Mouse (Mus musculus) MEL (cell line): ENCODE measurements around the gene Ctnnd2. TPM values are rescaled to one million over a fixed set of nuclear protein-coding genes. Genes with fewer than 3 reads are reported as not detected.

Experiments used
- DNase-seq: peaks from one replicate; pipeline ENCODE4 v3.0.0; 2011; ENCODE audit warnings: low read depth, low spot score
- H3K27ac ChIP-seq: 2 replicates; pipeline ENCODE4 v1.5.1; 2012; ENCODE audit warnings: low read depth, mild to moderate bottlenecking, control low read depth, low read length, moderate library complexity; ENCODE audit not compliant: control insufficient read depth
- H3K27me3 ChIP-seq, 2 experiments: fragments of 150-350 bp in 1 of 2; sonication (generic) in 1 of 2; 2 replicates each; pipeline ENCODE4 v1.6.1; 2012; ENCODE audit warnings: low read length in 2 of 2, mild to moderate bottlenecking in 2 of 2, improper control_type of control experiment in 1 of 2, moderate library complexity in 1 of 2; ENCODE audit not compliant: insufficient read depth in 2 of 2, control insufficient read depth in 1 of 2
- H3K36me3 ChIP-seq, 2 experiments: 2 replicates each; pipeline ENCODE4 v1.6.1; 2012 to 2014; ENCODE audit warnings: low read length in 2 of 2, improper control_type of control experiment in 1 of 2, inconsistent platforms in 1 of 2, mild to moderate bottlenecking in 1 of 2; ENCODE audit not compliant: insufficient read depth in 2 of 2, control insufficient read depth in 1 of 2
- H3K4me1 ChIP-seq, 2 experiments: fragments of 150-350 bp in 1 of 2; sonication (generic) in 1 of 2; 2 replicates each; pipeline ENCODE4 v1.6.1; 2012; ENCODE audit warnings: low read length in 2 of 2, improper control_type of control experiment in 1 of 2, mild to moderate bottlenecking in 1 of 2; ENCODE audit not compliant: insufficient read depth in 2 of 2, control insufficient read depth in 1 of 2
- H3K4me3 ChIP-seq, 2 experiments: fragments of 150-350 bp in 1 of 2; sonication (generic) in 1 of 2; 2 replicates each; pipeline ENCODE4 v1.5.1; 2012; ENCODE audit warnings: low read depth in 2 of 2, low read length in 2 of 2, mild to moderate bottlenecking in 2 of 2, moderate library complexity in 2 of 2, control low read depth in 1 of 2, improper control_type of control experiment in 1 of 2; ENCODE audit not compliant: control insufficient read depth in 1 of 2, insufficient read depth in 1 of 2
- H3K79me2 ChIP-seq: 2 replicates; pipeline ENCODE4 v1.6.1; 2012; ENCODE audit warnings: mild to moderate bottlenecking, low read length, moderate library complexity; ENCODE audit not compliant: control insufficient read depth, poor library complexity, insufficient read depth
- H3K9ac ChIP-seq: 2 replicates; pipeline ENCODE4 v1.6.1; 2012; ENCODE audit warnings: low read depth, mild to moderate bottlenecking, control low read depth, low read length, moderate library complexity; ENCODE audit not compliant: control insufficient read depth, poor library complexity, severe bottlenecking
- H3K9me3 ChIP-seq: fragments of 150-350 bp; sonication (generic); replicated peaks from 2 replicates; pipeline ENCODE4 v1.6.1; 2012; ENCODE audit warnings: mild to moderate bottlenecking, low read length, improper control_type of control experiment, moderate library complexity; ENCODE audit not compliant: insufficient read depth
- BHLHE40 ChIP-seq: IDR thresholded peaks from 2 replicates; pipeline ENCODE4 v1.6.1; 2012; ENCODE audit warnings: low read depth, mild to moderate bottlenecking, inconsistent platforms, low read length, improper control_type of control experiment, borderline replicate concordance
- CHD2 ChIP-seq: IDR thresholded peaks from 2 replicates; pipeline ENCODE4 v1.6.1; 2011; ENCODE audit warnings: low read length, improper control_type of control experiment
- ELF1 ChIP-seq: IDR thresholded peaks from 2 replicates; pipeline ENCODE4 v1.6.1; 2014; ENCODE audit warnings: low read depth, mild to moderate bottlenecking, inconsistent platforms, low read length, improper control_type of control experiment, moderate library complexity
- ETS1 ChIP-seq: IDR thresholded peaks from 2 replicates; pipeline ENCODE4 v1.6.1; 2012; ENCODE audit warnings: low read depth, mild to moderate bottlenecking, inconsistent platforms, low read length, improper control_type of control experiment, moderate library complexity
- GATA1 ChIP-seq: IDR thresholded peaks from 2 replicates; pipeline ENCODE4 v1.6.1; 2011; ENCODE audit warnings: low read depth, low read length, improper control_type of control experiment
- HCFC1 ChIP-seq: IDR thresholded peaks from 2 replicates; pipeline ENCODE4 v1.6.1; 2012; ENCODE audit warnings: low read depth, mild to moderate bottlenecking, inconsistent platforms, low read length, improper control_type of control experiment, moderate library complexity
- JUND ChIP-seq: IDR thresholded peaks from 2 replicates; pipeline ENCODE4 v1.6.1; 2011; ENCODE audit warnings: low read depth, mild to moderate bottlenecking, improper control_type of control experiment, low read length
- KAT2A ChIP-seq: conservative IDR thresholded peaks from 2 replicates; pipeline ENCODE4 v1.6.1; 2012; ENCODE audit warnings: low read depth, low read length, improper control_type of control experiment, inconsistent platforms
- MAFK ChIP-seq: IDR thresholded peaks from 2 replicates; pipeline ENCODE4 v1.6.1; 2011; ENCODE audit warnings: low read depth, mild to moderate bottlenecking, low read length, improper control_type of control experiment, borderline replicate concordance
- MEF2A ChIP-seq: IDR thresholded peaks from 2 replicates; pipeline ENCODE4 v1.6.1; 2014; ENCODE audit warnings: low read depth, mild to moderate bottlenecking, inconsistent platforms, low read length, improper control_type of control experiment; ENCODE audit not compliant: poor library complexity, insufficient replicate concordance, severe bottlenecking; ENCODE audit errors: extremely low read depth
- MXI1 ChIP-seq: IDR thresholded peaks from 2 replicates; pipeline ENCODE4 v1.6.1; 2011; ENCODE audit warnings: mild to moderate bottlenecking, low read depth, low read length, improper control_type of control experiment
- MYC ChIP-seq: IDR thresholded peaks from 2 replicates; pipeline ENCODE4 v1.6.1; 2011; ENCODE audit warnings: low read depth, mild to moderate bottlenecking, low read length, improper control_type of control experiment, moderate library complexity
- NELFE ChIP-seq: IDR thresholded peaks from 2 replicates; pipeline ENCODE4 v1.6.1; 2011; ENCODE audit warnings: low read depth, low read length, improper control_type of control experiment
- NRF1 ChIP-seq: IDR thresholded peaks from 2 replicates; pipeline ENCODE4 v1.6.1; 2014; ENCODE audit warnings: low read depth, mild to moderate bottlenecking, inconsistent platforms, low read length, improper control_type of control experiment, moderate library complexity; ENCODE audit not compliant: poor library complexity, insufficient read depth, severe bottlenecking
- POLR2A ChIP-seq, 2 experiments: IDR thresholded peaks; 2 replicates each; pipeline ENCODE4 v1.6.1; 2011 to 2012; ENCODE audit warnings: low read length in 2 of 2, mild to moderate bottlenecking in 2 of 2, control low read depth in 1 of 2, improper control_type of control experiment in 1 of 2, low read depth in 1 of 2, moderate library complexity in 1 of 2; ENCODE audit not compliant: control insufficient read depth in 1 of 2, insufficient read depth in 1 of 2, poor library complexity in 1 of 2
- POLR2AphosphoS2 ChIP-seq: IDR thresholded peaks from 2 replicates; pipeline ENCODE4 v1.6.1; 2011; ENCODE audit warnings: low read length, improper control_type of control experiment
- POLR2AphosphoS5 ChIP-seq: IDR thresholded peaks from 2 replicates; pipeline ENCODE4 v1.6.1; 2012; ENCODE audit warnings: low read depth, borderline replicate concordance, mild to moderate bottlenecking, inconsistent platforms, low read length, moderate library complexity, mixed read lengths
- RAD21 ChIP-seq: IDR thresholded peaks from 2 replicates; pipeline ENCODE4 v1.6.1; 2011; ENCODE audit warnings: mild to moderate bottlenecking, low read depth, low read length, improper control_type of control experiment
- RCOR1 ChIP-seq: IDR thresholded peaks from 2 replicates; pipeline ENCODE4 v1.6.1; 2012; ENCODE audit warnings: low read depth, mild to moderate bottlenecking, inconsistent platforms, low read length, improper control_type of control experiment
- SIN3A ChIP-seq: IDR thresholded peaks from 2 replicates; pipeline ENCODE4 v1.6.1; 2012; ENCODE audit warnings: low read length, improper control_type of control experiment, inconsistent platforms
- TAL1 ChIP-seq: IDR thresholded peaks from 2 replicates; pipeline ENCODE4 v1.6.1; 2012; ENCODE audit warnings: mild to moderate bottlenecking, inconsistent platforms, low read length, moderate library complexity, mixed read lengths
- ZMIZ1 ChIP-seq: IDR thresholded peaks from 2 replicates; pipeline ENCODE4 v1.6.1; 2012; ENCODE audit warnings: low read depth, mild to moderate bottlenecking, inconsistent platforms, low read length, improper control_type of control experiment, moderate library complexity
- ZNF384 ChIP-seq: IDR thresholded peaks from 2 replicates; pipeline ENCODE4 v1.6.1; 2012; ENCODE audit warnings: low read depth, mild to moderate bottlenecking, inconsistent platforms, low read length, improper control_type of control experiment
- polyA plus RNA-seq, 2 experiments: library from polyadenylated mRNA; stranded (reverse) in 1 of 2; unstranded in 1 of 2; fragments of >175 nt in 1 of 2; fragments of >200 nt in 1 of 2; gene quantifications; 2 replicates each; pipeline versions ENCODE4 v1.2.1 to v1.2.4; 2012; ENCODE audit warnings: low replicate concordance in 2 of 2, low read depth in 1 of 2; ENCODE audit not compliant: insufficient read length in 2 of 2, insufficient read depth in 1 of 2, missing spikeins in 1 of 2
- total RNA-seq: library from RNA; depleted of rRNA; stranded (reverse); fragments of 300-350 nt; gene quantifications from 2 replicates; pipeline ENCODE4 v1.2.3, GENCODE M21; 2012

The Ctnnd2 gene
- total and polyA plus RNA-seq, 3 experiments: 0.03 TPM; not detected in 2

- Histone ChIP-seq H3K9me3 (no peaks in the 10 kb centered on the region; the same call in 1 of the 2 replicates), H3K4me3 (no peak overlapping the region), H3K27me3 (no peaks in the 10 kb centered on the region), H3K9ac (no peak overlapping the region), H3K27ac (no peak overlapping the region), H3K4me1 (no peaks in the 10 kb centered on the region), H3K36me3 (no peaks in the 10 kb centered on the region), H3K79me2 (no peaks in the 10 kb centered on the region)
- no peak for TF ChIP-seq ZNF384
- TF ChIP-seq ZMIZ1: no peak
- TF ChIP-seq GATA1: no peak
- TF ChIP-seq JUND: no peak
- no peak for TF ChIP-seq KAT2A
- no peak for TF ChIP-seq RCOR1
- no peak for TF ChIP-seq MYC
- TF ChIP-seq POLR2AphosphoS5: no peak
- no peak for TF ChIP-seq POLR2A (IDR thresholded peaks at IDR 0.05; ENCODE audit: control insufficient read depth in 1 of 2, insufficient read depth in 1 of 2, low read depth in 1 of 2, low read length in 2 of 2, poor library complexity in 1 of 2)
- no peak for TF ChIP-seq TAL1
- no peak for TF ChIP-seq SIN3A
- TF ChIP-seq HCFC1: no peak
- no peak for TF ChIP-seq NELFE
- no peak for DNase-seq
Observed at GRCm38 (mm10) chr15:30468773-30469172, 296.4 kb downstream of the Ctnnd2 start.

- no peaks in the 10 kb centered on the region for H3K4me1 ChIP-seq
- TF ChIP-seq MEF2A (no peak), NRF1 (no peak), MAFK (no peak), JUND (no peak), POLR2AphosphoS2 (no peak), NELFE (no peak), ZMIZ1 (no peak), RAD21 (no peak), TAL1 (no peak), BHLHE40 (no peak), ELF1 (no peak), ZNF384 (no peak), ETS1 (no peak), POLR2AphosphoS5 (no peak), MXI1 (no peak), CHD2 (no peak)
- H3K79me2 ChIP-seq: no peaks in the 10 kb centered on the region
- H3K36me3 ChIP-seq: no peaks in the 10 kb centered on the region
- H3K9me3 ChIP-seq: no peaks in the 10 kb centered on the region; the same call in 1 of the 2 replicates
- H3K27ac ChIP-seq: no peak overlapping the region
- H3K4me3 ChIP-seq: no peak overlapping the region
- H3K27me3 ChIP-seq: no peaks in the 10 kb centered on the region
- DNase-seq: no peak
- H3K9ac ChIP-seq: no peak overlapping the region
Observed at GRCm38 (mm10) chr15:30471280-30471966, 299.0 kb downstream of the Ctnnd2 start.
